26 mouse cellular contexts compared by ENCODE assay signal in the genomic region with DNA sequence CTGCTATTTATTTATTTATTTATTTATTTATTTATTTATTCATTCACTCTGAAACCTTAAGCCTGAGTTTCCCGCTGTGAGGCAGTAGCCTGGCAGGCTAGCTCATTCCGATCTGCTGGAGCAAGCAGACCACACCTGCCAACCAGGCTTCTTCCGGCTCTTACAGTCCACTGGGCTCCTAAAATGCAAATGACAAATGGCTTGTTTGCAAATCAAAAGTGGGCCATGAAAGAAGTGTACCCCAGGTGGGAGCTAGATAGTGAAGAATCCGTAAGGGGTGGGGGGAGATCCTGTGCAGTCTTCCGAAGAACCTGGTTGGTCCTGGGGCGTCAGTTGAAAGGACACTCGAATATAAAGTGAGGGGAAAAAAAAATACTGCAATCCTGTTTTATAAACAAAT. TPM values are rescaled to one million over a fixed set of nuclear protein-coding genes. Genes with fewer than 3 reads are reported as not detected.
DNase-seq lines count a peak whose midpoint lies in the region; ATAC-seq and TF ChIP-seq lines count a peak whose summit lies in the region.
"Had no signal": no experiment of that assay in that cellular context is flagged by ENCODE, and none has a peak within 500 bp of the region (broad histone marks: within the 10 kb centered on the region; RNA-seq: fewer than 3 reads in every experiment).

No protein-coding gene starts in this region.

- 47% methylated on average over 7 of the region's 7 CpGs for WGBS in kidney, adult 2 months
- 18% methylated on average over 7 of the region's 7 CpGs for WGBS in midbrain, embryonic 15.5 days
- WGBS in midbrain, embryonic 13.5 days = 11% methylated on average over 7 of the region's 7 CpGs
- WGBS in forebrain, embryonic 14.5 days = 6% methylated on average over 7 of the region's 7 CpGs
- 57% methylated on average over 7 of the region's 7 CpGs for WGBS in liver, postnatal 0 days (ENCODE audit: insufficient replicate concordance)

- TF ChIP-seq CTCF in kidney, adult 2 months (conservative IDR thresholded peaks at IDR 0.05; ENCODE audit: insufficient read depth, insufficient read length, low read depth, low read length) = no peak
- TF ChIP-seq CTCF in liver, postnatal 0 days (IDR thresholded peaks at IDR 0.05; ENCODE audit: low read depth) = no peak

- no peaks in the 10 kb centered on the region for H3K27me3 ChIP-seq in kidney, adult 2 months (replicated peaks; ENCODE audit: control insufficient read depth, insufficient read depth, low read length)
- peaks cover 31% of the 10 kb centered on the region for H3K27me3 ChIP-seq in midbrain, embryonic 15.5 days (replicated peaks)
- H3K27me3 ChIP-seq in midbrain, embryonic 13.5 days = peaks cover 51% of the 10 kb centered on the region
- peaks cover 27% of the 10 kb centered on the region for H3K27me3 ChIP-seq in forebrain, embryonic 14.5 days (replicated peaks; ENCODE audit: control insufficient read depth, insufficient read depth, low read length)
- no peaks in the 10 kb centered on the region for H3K27me3 ChIP-seq in liver, postnatal 0 days (ENCODE audit: insufficient read depth, low read length)
- H3K27me3 ChIP-seq: intestine, embryonic 15.5 days had no signal

- DNase-seq in kidney, adult 2 months = peak; percentile 42
- DNase-seq in kidney, postnatal 4 days = no peak
- peak; percentile 28 for DNase-seq in Muller cell, postnatal 12 days (ENCODE audit: inconsistent ontology term)
- DNase-seq in forebrain, embryonic 14.5 days (ENCODE audit: low spot score) = no peak
- DNase-seq in liver, postnatal 0 days = no peak
- DNase-seq in layer of hippocampus, postnatal 36 days = no peak
- DNase-seq: adrenal gland, postnatal 14 days; cerebellum, adult 11 months; cerebellum, adult 9-10 months; gastrocnemius, postnatal 10 days; heart, postnatal 14 days; kidney, adult 9 months; retina, postnatal 1 day; right cerebral cortex, postnatal 14 days; thymus, postnatal 14 days had no signal

- no peak overlapping the region for H3K27ac ChIP-seq in kidney, adult 2 months (ENCODE audit: insufficient read depth, low read depth, low read length)
- H3K27ac ChIP-seq in midbrain, embryonic 15.5 days = no peak overlapping the region
- no peak overlapping the region for H3K27ac ChIP-seq in midbrain, embryonic 13.5 days
- H3K27ac ChIP-seq in forebrain, embryonic 14.5 days (ENCODE audit: low read depth, low read length) = no peak overlapping the region
- no peak overlapping the region for H3K27ac ChIP-seq in liver, postnatal 0 days (ENCODE audit: low read depth)
- H3K27ac ChIP-seq: embryonic facial prominence, embryonic 13.5 days; hindbrain, embryonic 10.5 days; intestine, embryonic 15.5 days; left cerebral cortex, adult 2 months; limb, embryonic 12.5 days; liver, embryonic 15.5 days; lung, embryonic 15.5 days; midbrain, embryonic 10.5 days; neural tube, embryonic 15.5 days had no signal

- no peaks in the 10 kb centered on the region for H3K36me3 ChIP-seq in kidney, adult 2 months (ENCODE audit: control insufficient read depth, insufficient read depth, low read length)
- H3K36me3 ChIP-seq in midbrain, embryonic 15.5 days (replicated peaks) = no peaks in the 10 kb centered on the region
- no peaks in the 10 kb centered on the region for H3K36me3 ChIP-seq in midbrain, embryonic 13.5 days
- no peaks in the 10 kb centered on the region for H3K36me3 ChIP-seq in forebrain, embryonic 14.5 days (ENCODE audit: control insufficient read depth, insufficient read depth, low read length)
- H3K36me3 ChIP-seq in liver, postnatal 0 days (replicated peaks; ENCODE audit: insufficient read depth, low read length) = no peaks in the 10 kb centered on the region
- H3K36me3 ChIP-seq: embryonic facial prominence, embryonic 13.5 days; hindbrain, embryonic 10.5 days; intestine, embryonic 15.5 days; limb, embryonic 12.5 days; liver, embryonic 15.5 days; lung, embryonic 15.5 days; midbrain, embryonic 10.5 days; neural tube, embryonic 15.5 days had no signal

- TF ChIP-seq EP300 in liver, postnatal 0 days (IDR thresholded peaks at IDR 0.05; ENCODE audit: low read depth) = no peak

- 0 out of 2 replicates have a peak overlapping the region, but pooled peaks have one; percentile 7 for H3K4me2 ChIP-seq in midbrain, embryonic 15.5 days
- H3K4me2 ChIP-seq in midbrain, embryonic 13.5 days (replicated peaks) = no peak overlapping the region
- no peak overlapping the region for H3K4me2 ChIP-seq in forebrain, embryonic 14.5 days (ENCODE audit: low read length)
- H3K4me2 ChIP-seq in liver, postnatal 0 days (ENCODE audit: low read depth, low read length) = no peak overlapping the region

- no peak overlapping the region for H3K4me3 ChIP-seq in kidney, adult 2 months (ENCODE audit: insufficient read depth, low read depth, low read length)
- H3K4me3 ChIP-seq in midbrain, embryonic 15.5 days = no peak overlapping the region
- no peak overlapping the region for H3K4me3 ChIP-seq in midbrain, embryonic 13.5 days (replicated peaks)
- no peak overlapping the region for H3K4me3 ChIP-seq in forebrain, embryonic 14.5 days (ENCODE audit: low read depth, low read length)
- H3K4me3 ChIP-seq in liver, postnatal 0 days (ENCODE audit: low read depth, low read length) = no peak overlapping the region

- no peak for TF ChIP-seq POLR2A in kidney, adult 2 months (IDR thresholded peaks at IDR 0.05; ENCODE audit: low read depth, low read length)

- no peaks in the 10 kb centered on the region for H3K9me3 ChIP-seq in midbrain, embryonic 15.5 days
- no peaks in the 10 kb centered on the region for H3K9me3 ChIP-seq in midbrain, embryonic 13.5 days
- H3K9me3 ChIP-seq in forebrain, embryonic 14.5 days (replicated peaks; ENCODE audit: control insufficient read depth, low read length) = no peaks in the 10 kb centered on the region
- no peaks in the 10 kb centered on the region for H3K9me3 ChIP-seq in liver, postnatal 0 days (ENCODE audit: low read length)
- H3K9me3 ChIP-seq: embryonic facial prominence, embryonic 13.5 days; hindbrain, embryonic 10.5 days; intestine, embryonic 15.5 days; limb, embryonic 12.5 days; liver, embryonic 15.5 days; lung, embryonic 15.5 days; midbrain, embryonic 10.5 days; neural tube, embryonic 15.5 days had no signal

- ATAC-seq in midbrain, embryonic 15.5 days (replicated peaks) = no peak
- ATAC-seq in midbrain, embryonic 13.5 days = no peak
- no peak for ATAC-seq in forebrain, embryonic 14.5 days
- ATAC-seq in liver, postnatal 0 days = no peak

- H3K9ac ChIP-seq in midbrain, embryonic 15.5 days = no peak overlapping the region
- H3K9ac ChIP-seq in midbrain, embryonic 13.5 days (replicated peaks) = no peak overlapping the region
- H3K9ac ChIP-seq in forebrain, embryonic 14.5 days (ENCODE audit: low read length) = no peak overlapping the region
- no peak overlapping the region for H3K9ac ChIP-seq in liver, postnatal 0 days (replicated peaks)
- H3K9ac ChIP-seq: embryonic facial prominence, embryonic 13.5 days; intestine, embryonic 15.5 days; liver, embryonic 15.5 days; lung, embryonic 15.5 days; neural tube, embryonic 15.5 days had no signal

- peaks cover 11% of the 10 kb centered on the region; the same call in 1 of the 2 replicates for H3K4me1 ChIP-seq in kidney, adult 2 months (ENCODE audit: control insufficient read depth, insufficient read depth, low read length)
- H3K4me1 ChIP-seq in midbrain, embryonic 15.5 days = peaks cover 14% of the 10 kb centered on the region
- peaks cover 15% of the 10 kb centered on the region for H3K4me1 ChIP-seq in midbrain, embryonic 13.5 days (replicated peaks)
- H3K4me1 ChIP-seq in forebrain, embryonic 14.5 days (ENCODE audit: control insufficient read depth, insufficient read depth, low read length) = peaks cover 8% of the 10 kb centered on the region; the same call in 1 of the 2 replicates
- H3K4me1 ChIP-seq in liver, postnatal 0 days (ENCODE audit: insufficient read depth) = peaks cover 14% of the 10 kb centered on the region

RNA-seq across cellular contexts. Expression of gene Anxa11, which starts 1.0 kb away (rescaled TPM):
- polyA plus RNA-seq in kidney, adult 2 months (2012; rRNA removed) = 105 and 116 TPM in 2 replicates
- 2.5 and 2.6 TPM in 2 replicates for polyA plus RNA-seq in midbrain, embryonic 15.5 days (2015; fragmentation: Nextera tagmentation; extraction: Ambion mirVana)
- polyA plus RNA-seq in midbrain, embryonic 13.5 days (2015; fragmentation: Nextera tagmentation; extraction: Ambion mirVana) = 1.9 TPM in 2 replicates
- polyA plus RNA-seq in forebrain, embryonic 14.5 days (2014; fragmentation: Nextera tagmentation; extraction: Ambion mirVana) = 2.3 and 3.1 TPM in 2 replicates
- 13.1 and 13.9 TPM in 2 replicates for polyA plus RNA-seq in liver, postnatal 0 days (2015; fragmentation: Nextera tagmentation; extraction: Ambion mirVana)
- total RNA-seq in layer of hippocampus, postnatal 36 days (2021) = 10 to 100 TPM; 70.0 to 81.0 TPM

Comparison
In these comparisons a context has a peak if more than half of its experiments do, and no peak if none do; other contexts are left out.
1. DNase-seq: peak in kidney, adult 2 months (single experiment) and Muller cell, postnatal 12 days (single experiment); none in kidney, postnatal 4 days (0 of 2), forebrain, embryonic 14.5 days (single experiment), liver, postnatal 0 days (single experiment) and layer of hippocampus, postnatal 36 days (0 of 2).